Mouse (Mus musculus) B cell, adult 62 days (primary cell): ENCODE results near the gene Btbd35f28. TPM values are rescaled to one million over a fixed set of nuclear protein-coding genes. Genes with fewer than 3 reads are reported as not detected.

Experiments used
- total RNA-seq: library from RNA; stranded (reverse); gene quantifications from 4 replicates; pipeline ENCODE4 v1.2.4, GENCODE M21; 2023

Gene Btbd35f28
- not detected in 4 replicates for total RNA-seq

DNA sequence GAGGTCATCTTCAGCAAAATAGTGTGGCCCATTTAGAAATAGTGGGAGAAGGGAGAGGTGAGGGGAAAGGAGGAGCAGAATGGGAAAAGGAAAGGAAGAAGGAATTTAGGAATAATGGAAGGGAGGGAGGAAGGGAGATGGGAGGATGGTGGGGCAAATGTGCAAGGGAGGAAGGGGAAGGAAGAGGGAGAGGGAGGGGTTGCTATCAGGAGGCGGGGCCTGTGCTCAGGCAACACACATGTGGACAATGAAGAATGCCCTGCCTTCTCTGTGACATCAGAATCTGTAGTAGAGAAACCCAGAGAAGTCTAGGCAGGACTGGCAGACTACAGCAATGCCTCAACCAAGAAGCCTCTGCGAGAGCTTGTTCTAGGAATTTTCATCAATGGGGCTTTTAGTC lies at the start of gene Btbd35f28:
Gene Btbd35f28 (plus strand): TSS at position 301 of the 400 bp plus-strand sequence.

Other genes starting within 250 kb of the Btbd35f28 start
- not detected in 4 replicates for gene Btbd35f16, start 239.6 kb upstream of the Btbd35f28 start, total RNA-seq
- gene Btbd35f3, start 158.9 kb upstream of the Btbd35f28 start, total RNA-seq, result not detected in 4 replicates
- gene Btbd35f20, start 94.7 kb downstream of the Btbd35f28 start, total RNA-seq, result not detected in 4 replicates
- gene Btbd35f17, start 174.1 kb downstream of the Btbd35f28 start, total RNA-seq, result not detected in 4 replicates